15 mouse cellular contexts compared by ENCODE assay signal in genomic region chr11:106249326-106249725, GRCm38 (mm10).
"Had no signal": no experiment of that assay in that cellular context is flagged by ENCODE, and none has a peak within 500 bp of the region (broad histone marks: within the 10 kb centered on the region; RNA-seq: fewer than 3 reads in every experiment).

No protein-coding gene starts in this region.

- H3K4me3 ChIP-seq: layer of hippocampus, adult 2 months; limb, embryonic 13.5 days; liver, embryonic 12.5 days; midbrain, embryonic 10.5 days; myocyte; neural tube, embryonic 15.5 days had no signal

- ATAC-seq: intestine, postnatal 0 days; liver, embryonic 12.5 days had no signal

- H3K9me3 ChIP-seq: liver, embryonic 12.5 days; neural tube, embryonic 15.5 days had no signal

- H3K9ac ChIP-seq: limb, embryonic 13.5 days; liver, embryonic 12.5 days; lung, embryonic 14.5 days; neural tube, embryonic 15.5 days had no signal

- H3K27me3 ChIP-seq: limb, embryonic 13.5 days; liver, embryonic 12.5 days; neural tube, embryonic 15.5 days had no signal

- H3K4me2 ChIP-seq: limb, embryonic 13.5 days; liver, embryonic 12.5 days; lung, embryonic 14.5 days; neural tube, embryonic 15.5 days had no signal

- DNase-seq: left cerebral cortex, postnatal 4 days; lung, embryonic 14.5 days; lung, postnatal 10 days; lung, postnatal 4 days; midbrain, embryonic 14.5 days; right cerebral cortex, adult 18-20 months; right cerebral cortex, postnatal 25 days; thymus, postnatal 4 days had no signal

- H3K27ac ChIP-seq: layer of hippocampus, adult 2 months; limb, embryonic 13.5 days; liver, embryonic 12.5 days; midbrain, embryonic 10.5 days; neural tube, embryonic 15.5 days had no signal
